Mouse (Mus musculus) midbrain, embryonic 16.5 days (tissue): ENCODE measurements around the gene Ndufa6. TPM values are rescaled to one million over a fixed set of nuclear protein-coding genes. Genes with fewer than 3 reads are reported as not detected.

Experiments
- ATAC-seq: fragments of 200-750 bp; cut with Nextera tagmentation; 2 replicates; pipeline ENCODE4 v1.8.0; 2017; ENCODE audit warnings: moderate TSS enrichment
- H3K27ac ChIP-seq: fragments of 300-500 bp; sonication (generic); 2 replicates; pipeline ENCODE4 v1.5.1; 2014; ENCODE audit warnings: mild to moderate bottlenecking, low read length, mixed read lengths
- H3K27me3 ChIP-seq: fragments of 300-500 bp; sonication (generic); 2 replicates; pipeline ENCODE4 v1.6.1; 2014; ENCODE audit warnings: low read depth, low read length, mixed read lengths; ENCODE audit not compliant: control insufficient read depth, insufficient read depth
- H3K36me3 ChIP-seq: fragments of 300-500 bp; sonication (generic); 2 replicates; pipeline ENCODE4 v1.6.1; 2014; ENCODE audit warnings: mild to moderate bottlenecking, low read length, moderate library complexity, mixed read lengths; ENCODE audit not compliant: control insufficient read depth, insufficient read depth
- H3K4me1 ChIP-seq: fragments of 300-500 bp; sonication (generic); 2 replicates; pipeline ENCODE4 v1.6.1; 2014; ENCODE audit warnings: mild to moderate bottlenecking, low read length, mixed read lengths; ENCODE audit not compliant: control insufficient read depth, insufficient read depth
- H3K4me2 ChIP-seq: fragments of 300-500 bp; sonication (generic); 2 replicates; pipeline ENCODE4 v1.6.1; 2014; ENCODE audit warnings: mild to moderate bottlenecking, low read length, mixed read lengths
- H3K4me3 ChIP-seq: fragments of 300-500 bp; sonication (generic); 2 replicates; pipeline ENCODE4 v1.5.1; 2014; ENCODE audit warnings: low read depth, mild to moderate bottlenecking, low read length, moderate library complexity, mixed read lengths
- H3K9ac ChIP-seq: fragments of 300-500 bp; sonication (generic); 2 replicates; pipeline ENCODE4 v1.6.1; 2014; ENCODE audit warnings: low read depth, low read length, mixed read lengths
- H3K9me3 ChIP-seq: fragments of 300-500 bp; sonication (generic); replicated peaks from 2 replicates; pipeline ENCODE4 v1.6.1; 2014; ENCODE audit warnings: mild to moderate bottlenecking, low read length, mixed read lengths; ENCODE audit not compliant: control insufficient read depth, poor library complexity, severe bottlenecking
- WGBS: fragments of 180-500 bp; shearing (Covaris S2); extraction: QIAGEN DNeasy Blood & Tissue Kit; methylation state at CpG from one replicate; pipeline ENCODE4 v1.1.7; 2014; 5-methylcytosine and 5-hydroxymethylcytosine counted together
- polyA plus RNA-seq: library from polyadenylated mRNA; unstranded; fragments of >200 nt; fragmentation: Nextera tagmentation; extraction: Ambion mirVana; gene quantifications from 2 replicates; pipeline ENCODE4 v1.2.1, GENCODE M21; 2015

Ndufa6 gene
- polyA plus RNA-seq, 1 experiment from 2014 or later, result 346 TPM

- Histone ChIP-seq H3K4me2 (peak overlapping the region; percentile 50), H3K9me3 (no peaks in the 10 kb centered on the region), H3K27ac (no peak overlapping the region), H3K27me3 (peaks cover 7% of the 10 kb centered on the region), H3K4me1 (peaks cover 12% of the 10 kb centered on the region), H3K9ac (peak overlapping the region; percentile 56; the same call in 1 of the 2 replicates), H3K4me3 (no peak overlapping the region; the same call in 1 of the 2 replicates), H3K36me3 (no peaks in the 10 kb centered on the region)
- whole genome bisulfite sequencing, result 44% methylated on average over 21 of the region's 21 CpGs
- no peak for ATAC-seq
Observed at GRCm38 (mm10) chr15:82340414-82341035, 13.6 kb downstream of the Ndufa6 start.

- no peak for ATAC-seq
- H3K4me1 ChIP-seq, result peaks cover 12% of the 10 kb centered on the region
- peaks cover 7% of the 10 kb centered on the region for H3K27me3 ChIP-seq
- H3K36me3 ChIP-seq, result no peaks in the 10 kb centered on the region
- no peak overlapping the region for H3K4me2 ChIP-seq
- 74% methylated on average over 8 of the region's 8 CpGs for WGBS
- no peak overlapping the region for H3K27ac ChIP-seq
- H3K4me3 ChIP-seq, result no peak overlapping the region
- no peak overlapping the region for H3K9ac ChIP-seq
- H3K9me3 ChIP-seq, result no peaks in the 10 kb centered on the region
Observed at GRCm38 (mm10) chr15:82339634-82340254, 14.4 kb downstream of the Ndufa6 start.

- Histone ChIP-seq H3K27ac (no peak overlapping the region), H3K4me2 (peak overlapping the region; percentile 72), H3K27me3 (peaks cover 7% of the 10 kb centered on the region), H3K4me1 (peaks cover 12% of the 10 kb centered on the region), H3K9me3 (no peaks in the 10 kb centered on the region), H3K9ac (peak overlapping the region; percentile 79), H3K36me3 (no peaks in the 10 kb centered on the region), H3K4me3 (peak overlapping the region; percentile 65)
- 58% methylated on average over 10 of the region's 10 CpGs for WGBS
- ATAC-seq, result no peak
Observed at GRCm38 (mm10) chr15:82339150-82339549, 15.0 kb downstream of the Ndufa6 start.

GRCm38 (mm10) chr15:82338593-82339112 lies 15.5 kb downstream of the Ndufa6 start, which contains the start of the genes Naga, Pheta2 and Smdt1:
Gene Naga (minus strand): TSS chr15:82338925.
Gene Pheta2 (plus strand): TSS chr15:82338942.
Gene Smdt1 (plus strand): TSS chr15:82338959.
- peak; percentile 81 for ATAC-seq
- H3K4me2 ChIP-seq, result peak within 1 kb of the TSS; percentile 72
- H3K27ac ChIP-seq, result 0 out of 2 replicates have a peak within 1 kb of the TSS, but pooled peaks have one; percentile 42
- H3K4me3 ChIP-seq, result peak within 1 kb of the TSS; percentile 65
- H3K9me3 ChIP-seq, result no peaks in the 10 kb centered on the region
- peaks cover 12% of the 10 kb centered on the region for H3K4me1 ChIP-seq
- WGBS, result 0% methylated on average over 41 of the region's 41 CpGs
- peak within 1 kb of the TSS; percentile 79 for H3K9ac ChIP-seq
- H3K36me3 ChIP-seq, result no peaks in the 10 kb centered on the region
- H3K27me3 ChIP-seq, result peaks cover 7% of the 10 kb centered on the region

GRCm38 (mm10) chr15:82337875-82338274 lies 16.2 kb downstream of the Ndufa6 start:
- ATAC-seq, result no peak
- peak overlapping the region; percentile 65 for H3K4me3 ChIP-seq
- H3K4me1 ChIP-seq, result peaks cover 12% of the 10 kb centered on the region
- 54% methylated on average over 4 of the region's 4 CpGs for WGBS
- peak overlapping the region; percentile 79 for H3K9ac ChIP-seq
- peak overlapping the region; percentile 72 for H3K4me2 ChIP-seq
- no peak overlapping the region for H3K27ac ChIP-seq
- H3K27me3 ChIP-seq, result peaks cover 7% of the 10 kb centered on the region
- H3K9me3 ChIP-seq, result no peaks in the 10 kb centered on the region
- H3K36me3 ChIP-seq, result no peaks in the 10 kb centered on the region

GRCm38 (mm10) chr15:82336629-82337028 lies 17.5 kb downstream of the Ndufa6 start:
- no peak for ATAC-seq
- Histone ChIP-seq H3K9ac (no peak overlapping the region), H3K27me3 (peaks cover 7% of the 10 kb centered on the region), H3K4me1 (peaks cover 12% of the 10 kb centered on the region), H3K9me3 (no peaks in the 10 kb centered on the region), H3K4me3 (no peak overlapping the region), H3K4me2 (no peak overlapping the region), H3K27ac (no peak overlapping the region), H3K36me3 (no peaks in the 10 kb centered on the region)
- 77% methylated on average over 12 of the region's 12 CpGs for WGBS

- no peak overlapping the region for H3K27ac ChIP-seq
- peaks cover 10% of the 10 kb centered on the region for H3K4me1 ChIP-seq
- H3K36me3 ChIP-seq, result no peaks in the 10 kb centered on the region
- H3K27me3 ChIP-seq, result peaks cover under 1% of the 10 kb centered on the region
- H3K4me3 ChIP-seq, result no peak overlapping the region
- no peak overlapping the region for H3K4me2 ChIP-seq
- H3K9ac ChIP-seq, result no peak overlapping the region
- no peak for ATAC-seq
- no peaks in the 10 kb centered on the region for H3K9me3 ChIP-seq
- WGBS, result 94% methylated on average over 4 of the region's 4 CpGs
Observed at GRCm38 (mm10) chr15:82335194-82335593, 18.9 kb downstream of the Ndufa6 start.

- 75% methylated on average over 2 of the region's 2 CpGs for WGBS
- H3K9ac ChIP-seq, result no peak overlapping the region
- no peaks in the 10 kb centered on the region for H3K27me3 ChIP-seq
- ATAC-seq, result no peak
- no peak overlapping the region for H3K4me2 ChIP-seq
- no peak overlapping the region for H3K4me3 ChIP-seq
- H3K27ac ChIP-seq, result no peak overlapping the region
- H3K36me3 ChIP-seq, result no peaks in the 10 kb centered on the region
- H3K4me1 ChIP-seq, result no peaks in the 10 kb centered on the region
- H3K9me3 ChIP-seq, result no peaks in the 10 kb centered on the region
Observed at GRCm38 (mm10) chr15:82325382-82325781, 28.7 kb downstream of the Ndufa6 start.

GRCm38 (mm10) chr15:82322195-82322594 lies 31.9 kb downstream of the Ndufa6 start:
- whole genome bisulfite sequencing, result 75% methylated on average over 8 of the region's 8 CpGs
- no peak overlapping the region for H3K4me3 ChIP-seq
- H3K9ac ChIP-seq, result no peak overlapping the region
- no peak overlapping the region for H3K4me2 ChIP-seq
- no peaks in the 10 kb centered on the region for H3K4me1 ChIP-seq
- H3K9me3 ChIP-seq, result no peaks in the 10 kb centered on the region
- no peaks in the 10 kb centered on the region for H3K27me3 ChIP-seq
- ATAC-seq, result no peak
- H3K36me3 ChIP-seq, result no peaks in the 10 kb centered on the region
- no peak overlapping the region for H3K27ac ChIP-seq
